Mouse (Mus musculus) adrenal gland (tissue): ENCODE measurements around the gene Slc34a2.

Source experiments
- intact Hi-C: fragments of 180-260 bp; cut with DNase I; formaldehyde crosslinking; loops from one replicate; pipeline ENCODE4 v1.15.1; 2025

The Slc34a2 gene

GRCm38 (mm10) chr5:53108668-53109067 is 70.8 kb downstream of the Slc34a2 start:
- intact Hi-C loops: no loop called here

- intact Hi-C loops: no loop called here
Observed at GRCm38 (mm10) chr5:53110225-53110624, 72.3 kb downstream of the Slc34a2 start.

- intact Hi-C loops: no loop called here
Observed at GRCm38 (mm10) chr5:53111036-53111435, 73.2 kb downstream of the Slc34a2 start.

- intact Hi-C loops: no loop called here
Observed at GRCm38 (mm10) chr5:53112942-53113341, 75.1 kb downstream of the Slc34a2 start.

GRCm38 (mm10) chr5:53114616-53115267 is 76.9 kb downstream of the Slc34a2 start:
- intact Hi-C loops: no loop called here

GRCm38 (mm10) chr5:53118212-53118611 is 80.3 kb downstream of the Slc34a2 start:
- intact Hi-C loops: no loop called here

GRCm38 (mm10) chr5:53119689-53120088 is 81.8 kb downstream of the Slc34a2 start:
- intact Hi-C loops: loop anchor here (5.0 kb wide), 1 partner anchor 232 kb away; no protein-coding TSS in a partner anchor
